Mouse (Mus musculus) retina, adult 2 months (tissue): Measurements from ENCODE around the gene Dmrtc2.
"Not testable (repeated sequence)": the region's sequence is repeated elsewhere in the genome, so short reads cannot be mapped to it uniquely, and the experiment has no call there.

Experiments
- DNase-seq: peaks from one replicate; pipeline ENCODE4 v3.0.0-alpha.2; 2012; ENCODE audit warnings: low read depth, low spot score

Dmrtc2 gene

DNA sequence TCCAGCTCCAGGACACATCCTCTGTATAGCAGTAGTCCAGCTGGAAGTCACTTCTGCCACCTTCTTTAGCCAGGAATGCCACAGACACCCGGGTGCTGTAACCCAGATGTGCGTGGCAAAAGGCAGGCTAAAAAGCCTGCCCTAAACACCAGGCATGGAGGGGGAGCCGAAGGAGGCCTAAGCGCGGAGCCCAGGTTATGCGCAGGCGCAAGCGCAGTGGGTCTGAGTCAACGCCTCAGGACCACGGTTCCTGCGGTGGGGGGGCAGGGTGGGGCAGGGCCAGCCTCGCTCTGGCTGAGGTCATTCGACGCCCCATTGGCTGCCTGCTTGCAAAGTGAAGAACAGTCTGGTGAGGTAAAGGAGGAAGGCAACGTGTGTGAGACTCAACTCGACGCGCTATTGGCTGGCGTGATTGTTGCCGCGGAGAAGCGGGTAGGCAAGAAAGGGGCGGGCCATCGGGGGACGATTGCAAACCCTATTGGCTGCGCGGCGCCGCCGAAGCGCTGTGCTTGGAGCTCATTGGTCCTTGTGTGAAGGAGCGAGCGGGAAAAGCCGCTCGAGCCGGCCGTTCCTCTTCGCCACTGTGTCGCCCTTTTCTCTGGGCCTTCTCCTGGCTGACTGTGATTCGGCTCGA, at the start of gene Dmrtc2, which contains the start of gene Lypd4:
TSS of gene Dmrtc2 (plus strand) at position 526 of the 634 bp plus-strand sequence.
TSS of gene Lypd4 (minus strand) at position 410 of the 634 bp plus-strand sequence.
- no peak for DNase-seq

DNA sequence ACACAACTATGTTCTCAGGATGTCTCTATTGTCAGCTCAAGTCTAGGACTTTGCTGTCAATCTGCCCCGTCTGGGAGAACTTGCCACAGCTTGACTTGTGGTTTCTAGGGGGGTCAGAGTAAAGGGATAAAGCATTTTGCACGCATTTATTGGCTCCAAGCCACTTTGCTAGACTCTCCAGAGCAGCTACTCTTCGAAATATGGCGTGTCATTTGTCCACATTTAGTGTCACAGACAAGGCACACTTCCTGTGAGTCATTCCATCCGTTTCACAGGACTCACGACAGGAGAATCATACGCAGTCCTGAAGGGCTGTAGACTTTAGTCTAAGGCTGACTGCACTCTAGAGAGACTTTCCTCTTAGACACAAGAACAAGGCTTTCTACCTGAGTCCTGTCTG, 45.4 kb upstream of the Dmrtc2 start:
- no peak for DNase-seq

DNA sequence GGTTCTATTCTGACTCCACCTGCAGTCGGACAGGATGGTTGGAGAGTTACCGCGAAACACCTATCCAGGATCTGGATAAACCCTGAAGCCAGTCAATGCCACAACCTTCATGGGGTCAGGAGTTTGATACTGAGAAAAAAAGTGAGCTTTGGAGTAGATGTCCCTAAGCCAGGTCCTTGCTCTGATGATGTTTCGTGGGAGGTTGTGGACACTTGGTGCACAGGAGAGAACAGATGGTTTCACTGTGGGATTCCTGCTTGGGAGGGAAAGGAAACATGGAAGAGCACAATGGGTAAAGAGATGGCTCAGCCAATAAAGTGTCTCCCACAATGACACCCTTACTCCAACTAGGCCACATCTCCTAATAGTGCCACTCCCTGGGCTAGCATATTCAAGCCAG, 42.7 kb upstream of the Dmrtc2 start:
- no peak for DNase-seq

GRCm38 (mm10) chr7:24838732-24839409, 31.0 kb upstream of the Dmrtc2 start:
- DNase-seq = not testable (repeated sequence)

DNA sequence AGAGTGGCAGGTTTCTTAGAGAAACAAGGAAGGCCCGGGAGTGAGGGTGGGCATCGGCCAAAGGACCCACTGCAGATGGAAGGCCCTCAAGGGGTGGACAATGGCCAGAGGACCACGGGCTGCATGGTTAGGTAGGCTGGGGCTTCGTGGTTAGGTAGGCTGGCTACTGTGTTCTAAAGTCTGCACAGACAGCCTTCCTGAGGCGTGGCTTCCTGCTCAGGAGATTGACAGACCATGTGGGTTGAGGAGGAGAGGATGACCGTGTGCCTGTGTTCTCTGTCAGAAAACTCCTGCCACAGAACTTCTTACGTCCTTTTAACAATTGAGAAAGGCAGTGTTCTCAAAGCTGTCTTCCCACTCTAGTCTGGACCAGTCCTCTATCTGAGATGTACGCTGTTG, 30.4 kb upstream of the Dmrtc2 start:
- DNase-seq = no peak

DNA sequence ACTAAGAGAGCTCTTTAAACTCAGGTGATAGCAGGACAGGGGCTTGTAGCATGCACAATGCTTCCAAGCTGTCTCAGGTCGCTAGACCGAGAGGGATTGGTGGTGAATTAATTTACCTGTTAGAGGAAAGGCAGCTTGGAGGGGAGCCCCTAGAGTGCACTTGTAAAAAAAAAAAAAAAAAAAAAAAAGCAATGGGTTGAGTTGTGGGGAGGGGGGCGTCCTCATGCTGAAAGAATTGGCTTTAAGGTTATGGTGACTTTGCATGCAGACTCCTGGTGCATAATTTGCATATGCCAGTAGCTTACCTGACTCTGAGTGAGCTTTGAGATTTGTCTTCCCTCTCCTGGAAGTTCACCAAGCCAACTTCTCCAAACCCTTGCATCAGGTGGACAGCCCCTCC, 29.5 kb upstream of the Dmrtc2 start:
- no peak for DNase-seq

DNA sequence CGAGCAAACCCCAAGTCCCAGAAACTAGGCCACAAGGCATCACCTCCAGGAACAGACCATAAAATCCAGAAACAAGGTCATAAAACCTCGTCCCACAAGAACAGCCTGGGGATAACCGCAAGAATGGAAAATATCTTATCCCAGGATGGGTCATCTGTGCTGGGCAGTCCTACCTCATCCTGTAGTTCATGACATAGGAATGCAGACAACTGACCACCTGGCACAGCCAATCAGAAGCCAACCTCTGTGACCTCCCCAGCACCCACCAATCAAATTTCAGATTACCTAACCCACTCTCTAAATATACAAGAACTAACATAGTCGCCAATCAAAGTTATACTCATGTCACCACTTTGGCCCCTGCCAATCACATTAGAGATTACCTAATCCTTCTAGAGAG, 28.8 kb upstream of the Dmrtc2 start:
- no peak for DNase-seq

DNA sequence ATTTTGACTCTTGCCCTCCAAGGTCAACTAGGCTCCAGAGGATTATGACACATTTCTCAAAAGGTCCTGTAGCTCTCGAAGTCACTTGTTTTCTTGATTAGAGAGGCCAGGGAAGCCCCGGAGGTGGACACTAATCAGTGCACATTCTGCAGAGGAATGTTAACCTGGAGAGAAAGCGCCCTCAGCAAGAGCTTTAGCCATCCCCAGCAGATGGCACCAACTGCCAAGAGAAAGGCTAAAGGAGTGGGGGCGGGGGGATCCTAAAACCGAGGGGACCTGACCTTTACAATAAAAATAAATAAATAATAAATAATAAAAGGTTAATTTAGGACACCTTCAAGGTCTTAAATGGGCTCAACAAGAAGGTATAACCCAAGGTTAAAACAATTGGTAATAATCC, 25.7 kb upstream of the Dmrtc2 start:
- DNase-seq = no peak

- DNase-seq = no peak
Measured at GRCm38 (mm10) chr7:24845181-24845580, 24.7 kb upstream of the Dmrtc2 start.

DNA sequence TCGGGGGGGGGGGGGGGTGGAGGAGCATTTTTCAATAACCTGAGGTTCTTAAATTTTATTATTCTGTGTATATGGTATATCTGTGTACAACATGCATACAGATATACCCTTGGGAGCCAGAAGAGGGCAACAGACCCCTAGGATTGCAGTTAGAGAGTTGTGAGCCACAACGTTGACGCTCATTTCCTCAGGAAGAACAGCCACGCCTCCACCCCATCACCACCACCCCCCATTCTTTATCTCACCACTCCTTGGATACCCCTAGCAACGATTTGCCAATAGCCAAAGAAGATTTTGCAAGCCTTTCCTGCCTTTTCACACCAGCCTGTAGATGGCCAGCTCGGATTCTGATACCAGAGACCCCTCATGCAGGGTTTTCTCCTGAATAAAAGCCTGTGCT, 24.1 kb upstream of the Dmrtc2 start:
- no peak for DNase-seq

GRCm38 (mm10) chr7:24846576-24846975, 23.3 kb upstream of the Dmrtc2 start:
- DNase-seq = not testable (repeated sequence)

DNA sequence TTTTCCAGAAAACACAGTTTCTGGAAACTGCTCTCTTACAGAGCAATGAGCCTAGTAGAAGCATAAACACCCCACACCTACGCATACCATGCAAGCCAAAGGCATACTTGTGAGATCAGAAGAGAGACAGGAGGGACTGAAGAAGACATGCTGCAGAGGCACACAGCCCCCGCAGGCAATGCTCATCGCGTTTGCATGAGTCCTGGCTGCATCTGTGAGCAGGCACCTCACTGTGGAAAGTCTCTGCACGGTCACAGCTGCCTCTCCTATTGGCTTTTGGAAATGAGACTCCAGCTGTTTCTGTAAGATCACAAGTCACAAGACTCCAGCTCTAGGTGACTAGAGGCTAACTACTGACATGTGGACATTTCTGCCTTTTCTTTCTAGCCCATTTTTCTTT, 19.7 kb upstream of the Dmrtc2 start:
- no peak for DNase-seq

DNA sequence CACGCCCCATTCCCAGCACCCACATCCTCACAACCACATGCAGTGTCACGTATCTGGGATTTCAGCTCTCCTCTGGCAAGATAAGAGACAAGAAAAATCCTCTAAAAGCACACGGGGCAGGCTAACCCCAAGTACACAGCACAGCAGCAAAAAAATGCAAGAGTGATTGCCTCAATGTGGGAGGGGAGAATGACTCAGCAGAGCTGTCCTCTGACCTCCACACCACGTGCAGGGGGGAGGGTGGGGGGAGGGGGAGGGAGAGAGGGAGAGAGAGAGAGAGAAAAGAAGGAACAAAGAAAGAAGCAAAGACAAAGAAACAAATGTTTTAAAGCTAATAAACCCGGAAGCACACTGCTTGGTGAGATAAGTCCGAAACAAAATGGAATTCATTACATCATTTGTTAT, 19.0 kb upstream of the Dmrtc2 start:
- DNase-seq = no peak

- DNase-seq = no peak
Measured at GRCm38 (mm10) chr7:24851596-24852325, 18.1 kb upstream of the Dmrtc2 start.

DNA sequence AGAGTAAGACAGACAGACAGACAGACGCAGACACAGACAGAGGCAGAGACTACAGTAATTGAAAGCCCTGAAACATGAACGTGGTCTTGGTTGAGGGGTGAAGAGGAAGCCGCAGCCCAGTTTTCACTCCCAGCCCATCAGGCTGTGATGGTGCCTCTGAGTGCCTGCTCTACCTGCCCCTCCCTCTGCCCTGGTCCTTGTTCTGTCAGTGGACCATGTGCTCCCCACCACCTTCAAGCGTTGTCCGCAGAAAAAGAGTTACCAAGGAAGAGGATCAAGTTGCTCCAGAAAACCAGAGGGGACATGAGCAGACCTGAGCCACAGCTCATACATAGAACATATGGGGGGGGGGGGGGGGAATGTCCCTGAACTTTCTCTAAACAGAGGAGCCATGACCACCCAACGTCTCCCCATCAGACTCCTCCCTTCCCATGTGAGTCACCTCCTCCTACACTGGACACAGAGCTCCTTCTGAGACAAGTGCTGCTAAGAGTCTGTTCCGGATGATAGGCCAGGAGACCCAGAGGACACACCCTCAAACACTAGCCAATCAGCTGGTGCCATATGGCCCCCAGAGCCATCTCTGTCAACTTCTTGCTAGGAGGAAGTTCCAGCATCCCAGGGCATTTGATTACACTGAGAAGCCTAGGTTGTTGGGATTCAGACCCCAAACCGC, 17.2 kb upstream of the Dmrtc2 start:
- DNase-seq = no peak

GRCm38 (mm10) chr7:24853233-24853563, 16.7 kb upstream of the Dmrtc2 start:
- DNase-seq = no peak

DNA sequence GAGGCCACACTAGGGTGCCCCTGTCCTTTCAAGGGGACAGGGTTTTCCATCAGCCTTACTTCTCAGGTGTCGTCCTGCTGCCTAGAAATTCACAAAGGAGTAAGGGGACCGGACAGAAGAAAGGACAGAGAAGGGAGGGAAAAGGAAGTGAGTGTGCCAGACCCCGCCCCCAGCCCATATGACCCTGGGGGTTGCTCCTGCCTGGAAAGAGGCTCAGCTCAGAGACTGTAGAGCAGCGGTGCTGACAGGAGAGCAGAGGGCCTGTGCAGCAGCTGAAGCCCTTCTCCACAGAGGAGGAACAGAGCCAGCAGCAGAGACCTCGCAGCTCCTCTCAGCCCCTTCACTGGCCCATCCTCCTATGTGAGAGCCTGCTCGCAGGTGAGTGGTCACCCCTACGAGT, 16.2 kb upstream of the Dmrtc2 start:
- DNase-seq = no peak

GRCm38 (mm10) chr7:24856460-24857120, 13.3 kb upstream of the Dmrtc2 start:
- DNase-seq = no peak

- DNase-seq = no peak
Measured at GRCm38 (mm10) chr7:24859234-24859633, 10.6 kb upstream of the Dmrtc2 start.

DNA sequence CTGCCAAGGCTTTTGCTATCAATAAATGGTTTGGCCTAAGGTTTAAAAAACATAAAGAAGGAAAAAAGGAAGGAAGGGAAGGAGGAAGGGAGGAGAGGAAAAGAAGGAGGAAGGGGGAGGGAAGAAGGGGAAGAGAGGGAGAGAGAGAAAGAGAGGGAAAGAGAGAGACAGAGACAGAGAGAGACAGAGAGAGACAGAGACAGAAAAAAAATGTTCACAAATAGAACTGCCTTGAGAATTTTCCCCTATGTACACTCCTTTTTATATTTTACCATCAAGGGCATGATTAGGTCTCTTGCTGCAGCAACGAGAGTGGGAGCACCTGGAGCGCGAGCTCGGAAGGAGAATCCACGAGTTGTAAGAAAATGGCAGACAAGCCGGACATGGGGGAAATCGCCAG, 7.9 kb upstream of the Dmrtc2 start, which contains the start of gene Gm9844:
TSS of gene Gm9844 (plus strand) at position 301 of the 400 bp plus-strand sequence.
- no peak for DNase-seq

- no peak for DNase-seq
Measured at GRCm38 (mm10) chr7:24862853-24863252, 7.0 kb upstream of the Dmrtc2 start.

DNA sequence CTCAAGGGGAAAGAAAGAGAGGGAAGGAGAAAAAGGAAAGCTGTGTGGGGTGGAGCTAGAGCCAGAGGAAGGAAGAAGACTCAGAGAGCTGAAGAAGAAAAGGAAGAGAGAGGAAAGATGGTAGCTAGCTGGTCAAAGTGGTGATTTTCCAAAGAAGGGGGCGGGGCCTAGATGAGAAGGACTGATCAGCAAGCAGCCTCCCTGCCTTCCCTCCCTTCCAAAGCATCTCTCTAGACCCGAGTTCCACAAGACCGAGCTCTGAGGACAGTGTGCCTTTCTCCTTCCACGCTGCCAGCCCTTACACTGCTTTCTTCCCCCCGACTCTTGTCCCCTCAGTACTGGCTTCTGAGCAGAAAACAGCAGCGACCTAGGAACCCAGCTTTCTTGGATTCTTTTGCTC, 5.7 kb upstream of the Dmrtc2 start:
- no peak for DNase-seq
